Mouse (Mus musculus): Measurements from ENCODE around the gene Dock10.

Gene Dock10

GRCm38 (mm10) chr1:80727403-80727802 lies 30.9 kb downstream of the Dock10 start:
- DNase-seq = no peak

- DNase-seq = peak; percentile 66 to 68
Measured at GRCm38 (mm10) chr1:80722647-80723046, 35.7 kb downstream of the Dock10 start.

GRCm38 (mm10) chr1:80722001-80722400 lies 36.3 kb downstream of the Dock10 start:
- no peak for DNase-seq

GRCm38 (mm10) chr1:80721181-80721580 lies 37.1 kb downstream of the Dock10 start:
- no peak for DNase-seq

GRCm38 (mm10) chr1:80720146-80720545 lies 38.2 kb downstream of the Dock10 start:
- DNase-seq = no peak

GRCm38 (mm10) chr1:80719436-80719835 lies 38.9 kb downstream of the Dock10 start:
- DNase-seq = peak; percentile 51 to 54

GRCm38 (mm10) chr1:80718666-80719065 lies 39.7 kb downstream of the Dock10 start:
- DNase-seq = peak; percentile 30 to 60

GRCm38 (mm10) chr1:80715917-80716316 lies 42.4 kb downstream of the Dock10 start:
- no peak for DNase-seq

- no peak for DNase-seq
Measured at GRCm38 (mm10) chr1:80713920-80714319, 44.4 kb downstream of the Dock10 start.

GRCm38 (mm10) chr1:80710607-80711261 lies 47.6 kb downstream of the Dock10 start:
- DNase-seq = no peak

GRCm38 (mm10) chr1:80710097-80710541 lies 48.2 kb downstream of the Dock10 start:
- no peak for DNase-seq

GRCm38 (mm10) chr1:80709299-80709698 lies 49.0 kb downstream of the Dock10 start:
- DNase-seq = peak; percentile 16 to 24

GRCm38 (mm10) chr1:80703279-80703678 lies 55.0 kb downstream of the Dock10 start:
- DNase-seq = no peak

GRCm38 (mm10) chr1:80676004-80676673 lies 82.2 kb downstream of the Dock10 start:
- no peak for DNase-seq

- no peak for DNase-seq
Measured at GRCm38 (mm10) chr1:80671730-80672129, 86.6 kb downstream of the Dock10 start.

- DNase-seq = no peak
Measured at GRCm38 (mm10) chr1:80671056-80671455, 87.3 kb downstream of the Dock10 start.

GRCm38 (mm10) chr1:80670387-80670786 lies 87.9 kb downstream of the Dock10 start:
- DNase-seq = no peak

GRCm38 (mm10) chr1:80665761-80666160 lies 92.6 kb downstream of the Dock10 start:
- DNase-seq = no peak

- DNase-seq = no peak
Measured at GRCm38 (mm10) chr1:80665161-80665560, 93.2 kb downstream of the Dock10 start.

- DNase-seq = no peak
Measured at GRCm38 (mm10) chr1:80661506-80662402, 96.6 kb downstream of the Dock10 start.

- DNase-seq = no peak
Measured at GRCm38 (mm10) chr1:80659465-80660245, 98.7 kb downstream of the Dock10 start.

GRCm38 (mm10) chr1:80656389-80656788 lies 101.9 kb downstream of the Dock10 start:
- no peak for DNase-seq

- no peak for DNase-seq
Measured at GRCm38 (mm10) chr1:80655854-80656253, 102.5 kb downstream of the Dock10 start.
